Mouse (Mus musculus): ENCODE measurements at regions not wholly inside any gene's neighbourhood (a gene's known extent, or its start where the extent isn't known, plus 50 kb on each side); places are given as distances from the start of the nearest gene placed in this dataset.

GRCm38 (mm10) chr15:94049638-94050273, 415.5 kb downstream of the Adamts20 start:
- no peaks in the 10 kb centered on the region for H3K4me1 ChIP-seq (replicated peaks)
- no peaks in the 10 kb centered on the region for H3K36me3 ChIP-seq
- no peak overlapping the region for H3K4me3 ChIP-seq (replicated peaks)
- no peak for ATAC-seq (ENCODE audit: insufficient number of reproducible peaks, insufficient read depth, low FRiP score, low TSS enrichment, low read depth)
- WGBS = 62% methylated on average over 5 of the region's 5 CpGs
- H3K4me2 ChIP-seq = no peak overlapping the region
- H3K27ac ChIP-seq = no peak overlapping the region
- H3K27me3 ChIP-seq = no peaks in the 10 kb centered on the region
- peaks cover 2% of the 10 kb centered on the region; the same call in 1 of the 2 replicates for H3K9me3 ChIP-seq
- H3K9ac ChIP-seq (replicated peaks) = no peak overlapping the region

- no peak overlapping the region for H3K9ac ChIP-seq (replicated peaks)
- 89% methylated on average over 6 of the region's 6 CpGs for WGBS
- H3K4me2 ChIP-seq = no peak overlapping the region
- H3K27me3 ChIP-seq = no peaks in the 10 kb centered on the region
- ATAC-seq (ENCODE audit: insufficient number of reproducible peaks, insufficient read depth, low FRiP score, low TSS enrichment, low read depth) = no peak
- H3K27ac ChIP-seq = no peak overlapping the region
- H3K36me3 ChIP-seq = no peaks in the 10 kb centered on the region
- H3K4me3 ChIP-seq (replicated peaks) = no peak overlapping the region
- 0 out of 2 replicates have a peak, but pooled peaks cover 7% of the 10 kb centered on the region for H3K9me3 ChIP-seq
- no peaks in the 10 kb centered on the region for H3K4me1 ChIP-seq (replicated peaks)
Observed at GRCm38 (mm10) chr15:94046186-94046585, 419.0 kb downstream of the Adamts20 start.

GRCm38 (mm10) chr15:94045131-94045756, 420.0 kb downstream of the Adamts20 start:
- Histone ChIP-seq H3K27ac (no peak overlapping the region), H3K27me3 (no peaks in the 10 kb centered on the region), H3K9me3 (0 out of 2 replicates have a peak, but pooled peaks cover 7% of the 10 kb centered on the region), H3K4me1 (replicated peaks) (no peaks in the 10 kb centered on the region), H3K4me2 (no peak overlapping the region), H3K4me3 (replicated peaks) (no peak overlapping the region), H3K9ac (replicated peaks) (no peak overlapping the region), H3K36me3 (no peaks in the 10 kb centered on the region)
- WGBS = 84% methylated on average over 18 of the region's 18 CpGs
- no peak for ATAC-seq (ENCODE audit: insufficient number of reproducible peaks, insufficient read depth, low FRiP score, low TSS enrichment, low read depth)

- no peak overlapping the region for H3K27ac ChIP-seq
- no peak overlapping the region for H3K4me2 ChIP-seq
- no peak overlapping the region for H3K9ac ChIP-seq (replicated peaks)
- no peak for ATAC-seq (ENCODE audit: insufficient number of reproducible peaks, insufficient read depth, low FRiP score, low TSS enrichment, low read depth)
- no peaks in the 10 kb centered on the region for H3K4me1 ChIP-seq (replicated peaks)
- no peak overlapping the region for H3K4me3 ChIP-seq (replicated peaks)
- WGBS = 70% methylated on average over 2 of the region's 2 CpGs
- no peaks in the 10 kb centered on the region for H3K36me3 ChIP-seq
- 0 out of 2 replicates have a peak, but pooled peaks cover 10% of the 10 kb centered on the region for H3K9me3 ChIP-seq
- H3K27me3 ChIP-seq = no peaks in the 10 kb centered on the region
Observed at GRCm38 (mm10) chr15:94032957-94033356, 432.3 kb downstream of the Adamts20 start.

GRCm38 (mm10) chr15:94025996-94026696, 430.5 kb upstream of the Prickle1 start:
- no peak overlapping the region for H3K4me2 ChIP-seq

GRCm38 (mm10) chr15:94025239-94025971, 429.7 kb upstream of the Prickle1 start:
- 46% methylated on average over 20 of the region's 20 CpGs for WGBS
- peak overlapping the region; percentile 80 for H3K27ac ChIP-seq
- no peak overlapping the region for H3K9ac ChIP-seq (replicated peaks)
- H3K36me3 ChIP-seq = no peaks in the 10 kb centered on the region
- peaks cover 26% of the 10 kb centered on the region for H3K4me1 ChIP-seq (replicated peaks)
- no peaks in the 10 kb centered on the region for H3K9me3 ChIP-seq
- ATAC-seq (ENCODE audit: insufficient number of reproducible peaks, insufficient read depth, low FRiP score, low TSS enrichment, low read depth) = no peak
- H3K27me3 ChIP-seq = no peaks in the 10 kb centered on the region
- H3K4me2 ChIP-seq = peak overlapping the region; percentile 20
- H3K4me3 ChIP-seq (replicated peaks) = no peak overlapping the region

More at GRCm38 (mm10) chr15:94025996-94026696, 430.5 kb upstream of the Prickle1 start:
- H3K27ac ChIP-seq = peak overlapping the region; percentile 53; the same call in 1 of the 2 replicates
- WGBS = 32% methylated on average over 16 of the region's 16 CpGs
- H3K4me3 ChIP-seq (replicated peaks) = no peak overlapping the region
- ATAC-seq (ENCODE audit: insufficient number of reproducible peaks, insufficient read depth, low FRiP score, low TSS enrichment, low read depth) = no peak
- H3K36me3 ChIP-seq = no peaks in the 10 kb centered on the region
- no peak overlapping the region for H3K9ac ChIP-seq (replicated peaks)
- H3K27me3 ChIP-seq = no peaks in the 10 kb centered on the region
- peaks cover 26% of the 10 kb centered on the region for H3K4me1 ChIP-seq (replicated peaks)
- 0 out of 2 replicates have a peak, but pooled peaks cover 2% of the 10 kb centered on the region for H3K9me3 ChIP-seq

GRCm38 (mm10) chr15:94024806-94025205, 429.1 kb upstream of the Prickle1 start:
- Histone ChIP-seq H3K9me3 (no peaks in the 10 kb centered on the region), H3K27ac (no peak overlapping the region; the same call in 1 of the 2 replicates), H3K4me3 (replicated peaks) (no peak overlapping the region), H3K4me2 (no peak overlapping the region), H3K4me1 (replicated peaks) (peaks cover 26% of the 10 kb centered on the region), H3K36me3 (no peaks in the 10 kb centered on the region), H3K27me3 (no peaks in the 10 kb centered on the region), H3K9ac (replicated peaks) (no peak overlapping the region)
- WGBS = 77% methylated on average over 3 of the region's 3 CpGs
- ATAC-seq (ENCODE audit: insufficient number of reproducible peaks, insufficient read depth, low FRiP score, low TSS enrichment, low read depth) = no peak

- H3K9me3 ChIP-seq = no peaks in the 10 kb centered on the region
- H3K36me3 ChIP-seq = no peaks in the 10 kb centered on the region
- H3K27ac ChIP-seq = no peak overlapping the region
- peaks cover 26% of the 10 kb centered on the region for H3K4me1 ChIP-seq (replicated peaks)
- H3K4me3 ChIP-seq (replicated peaks) = no peak overlapping the region
- ATAC-seq (ENCODE audit: insufficient number of reproducible peaks, insufficient read depth, low FRiP score, low TSS enrichment, low read depth) = no peak
- no peaks in the 10 kb centered on the region for H3K27me3 ChIP-seq
- WGBS = 64% methylated on average over 4 of the region's 4 CpGs
- no peak overlapping the region for H3K9ac ChIP-seq (replicated peaks)
- H3K4me2 ChIP-seq = no peak overlapping the region
Observed at GRCm38 (mm10) chr15:94024126-94024730, 428.5 kb upstream of the Prickle1 start.

GRCm38 (mm10) chr15:94023501-94023900, 427.8 kb upstream of the Prickle1 start:
- Histone ChIP-seq H3K4me3 (replicated peaks) (no peak overlapping the region), H3K27ac (0 out of 2 replicates have a peak overlapping the region, but pooled peaks have one; percentile 23)

GRCm38 (mm10) chr15:94017814-94018213, 422.1 kb upstream of the Prickle1 start:
- no peaks in the 10 kb centered on the region for H3K36me3 ChIP-seq
- H3K9me3 ChIP-seq = no peaks in the 10 kb centered on the region
- no peaks in the 10 kb centered on the region for H3K27me3 ChIP-seq
- no peak overlapping the region for H3K27ac ChIP-seq
- no peak overlapping the region for H3K4me3 ChIP-seq (replicated peaks)
- no peak overlapping the region for H3K9ac ChIP-seq (replicated peaks)
- no peak overlapping the region for H3K4me2 ChIP-seq
- 72% methylated on average over 9 of the region's 9 CpGs for WGBS
- no peak for ATAC-seq (ENCODE audit: insufficient number of reproducible peaks, insufficient read depth, low FRiP score, low TSS enrichment, low read depth)
- no peaks in the 10 kb centered on the region for H3K4me1 ChIP-seq (replicated peaks)

More at GRCm38 (mm10) chr15:94023501-94023900, 427.8 kb upstream of the Prickle1 start:
- Histone ChIP-seq H3K27me3 (no peaks in the 10 kb centered on the region), H3K36me3 (no peaks in the 10 kb centered on the region), H3K9ac (replicated peaks) (no peak overlapping the region), H3K4me2 (no peak overlapping the region), H3K9me3 (no peaks in the 10 kb centered on the region), H3K4me1 (replicated peaks) (peaks cover 26% of the 10 kb centered on the region)
- 94% methylated on average over 4 of the region's 4 CpGs for WGBS
- no peak for ATAC-seq (ENCODE audit: insufficient number of reproducible peaks, insufficient read depth, low FRiP score, low TSS enrichment, low read depth)

Data from limb, embryonic 12.5 days (tissue).